Mouse (Mus musculus): ENCODE measurements at regions not wholly inside any gene's neighbourhood (a gene's known extent, or its start where the extent isn't known, plus 50 kb on each side); places are given as distances from the start of the nearest gene placed in this dataset.

- H3K27ac ChIP-seq (ENCODE audit: insufficient read depth, low read depth, low read length) = no peak overlapping the region
- TF ChIP-seq POLR2A (IDR thresholded peaks at IDR 0.05; ENCODE audit: low read depth, low read length) (no peak), CTCF (conservative IDR thresholded peaks at IDR 0.05; ENCODE audit: insufficient read depth, insufficient read length, low read depth, low read length) (no peak)
- H3K4me3 ChIP-seq (ENCODE audit: insufficient read depth, low read depth, low read length) = no peak overlapping the region
- H3K36me3 ChIP-seq (ENCODE audit: control insufficient read depth, insufficient read depth, low read length) = no peaks in the 10 kb centered on the region
- H3K27me3 ChIP-seq (replicated peaks; ENCODE audit: control insufficient read depth, insufficient read depth, low read length) = no peaks in the 10 kb centered on the region
- DNase-seq = no peak
- no peaks in the 10 kb centered on the region for H3K4me1 ChIP-seq (ENCODE audit: control insufficient read depth, insufficient read depth, low read length)
These were observed 1020.1 kb upstream of the Slc10a2 start for GRCm38 (mm10) chr8:6125265-6125664.

DNA sequence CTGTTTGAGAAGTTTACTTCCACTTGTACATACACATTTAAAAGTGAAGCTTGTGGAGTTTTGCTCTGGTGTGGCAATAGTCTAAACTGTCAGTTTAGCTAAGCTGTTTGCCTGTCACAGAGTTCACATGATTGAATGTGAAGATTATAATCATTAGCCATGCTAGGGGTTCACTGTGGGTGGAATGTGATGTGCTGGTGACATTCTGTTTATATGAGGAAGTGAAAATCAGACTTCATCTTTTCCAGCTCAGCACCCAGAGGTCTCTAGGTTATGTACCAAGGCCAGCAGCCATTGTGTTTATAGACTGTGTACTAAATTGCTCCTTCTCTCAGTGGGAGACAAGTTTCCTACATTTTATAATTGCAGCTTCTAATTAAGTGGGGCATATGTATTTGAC is 1014.4 kb upstream of the Slc10a2 start:
- no peak for TF ChIP-seq POLR2A (IDR thresholded peaks at IDR 0.05; ENCODE audit: low read depth, low read length)
- TF ChIP-seq CTCF (conservative IDR thresholded peaks at IDR 0.05; ENCODE audit: insufficient read depth, insufficient read length, low read depth, low read length) = no peak
- Histone ChIP-seq H3K27ac (ENCODE audit: insufficient read depth, low read depth, low read length) (no peak overlapping the region), H3K36me3 (ENCODE audit: control insufficient read depth, insufficient read depth, low read length) (no peaks in the 10 kb centered on the region), H3K4me3 (ENCODE audit: insufficient read depth, low read depth, low read length) (no peak overlapping the region), H3K27me3 (replicated peaks; ENCODE audit: control insufficient read depth, insufficient read depth, low read length) (no peaks in the 10 kb centered on the region), H3K4me1 (ENCODE audit: control insufficient read depth, insufficient read depth, low read length) (no peaks in the 10 kb centered on the region)
- DNase-seq = no peak

- no peaks in the 10 kb centered on the region for H3K4me1 ChIP-seq (ENCODE audit: control insufficient read depth, insufficient read depth, low read length)
- WGBS = 69% methylated on average over 2 of the region's 2 CpGs
- TF ChIP-seq CTCF (conservative IDR thresholded peaks at IDR 0.05; ENCODE audit: insufficient read depth, insufficient read length, low read depth, low read length) = no peak
- no peak for TF ChIP-seq POLR2A (IDR thresholded peaks at IDR 0.05; ENCODE audit: low read depth, low read length)
- no peak for DNase-seq
- H3K36me3 ChIP-seq (ENCODE audit: control insufficient read depth, insufficient read depth, low read length) = no peaks in the 10 kb centered on the region
- no peak overlapping the region for H3K4me3 ChIP-seq (ENCODE audit: insufficient read depth, low read depth, low read length)
- no peaks in the 10 kb centered on the region for H3K27me3 ChIP-seq (replicated peaks; ENCODE audit: control insufficient read depth, insufficient read depth, low read length)
- H3K27ac ChIP-seq (ENCODE audit: insufficient read depth, low read depth, low read length) = no peak overlapping the region
These were observed 1006.2 kb upstream of the Slc10a2 start for GRCm38 (mm10) chr8:6111351-6111750.

DNA sequence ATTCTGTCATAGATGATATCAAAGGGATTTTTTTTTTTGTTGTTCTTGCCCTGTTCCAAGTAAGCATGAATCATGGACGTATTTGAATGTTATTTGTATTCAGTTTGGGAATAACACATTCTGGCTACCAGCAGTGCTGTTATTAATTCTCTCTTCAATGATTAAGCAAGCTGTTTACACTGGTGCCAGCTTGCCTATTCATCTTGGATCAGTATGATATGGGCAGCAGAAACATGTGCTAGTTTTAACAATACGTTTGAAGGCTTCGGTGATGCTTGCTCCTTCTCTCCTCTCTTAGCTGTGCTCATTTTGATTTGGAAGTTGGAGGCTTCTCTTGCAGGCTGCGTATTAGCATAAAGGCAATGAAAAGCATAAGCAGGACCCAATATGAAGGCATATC is 984.9 kb upstream of the Slc10a2 start:
- Histone ChIP-seq H3K27me3 (replicated peaks; ENCODE audit: control insufficient read depth, insufficient read depth, low read length) (no peaks in the 10 kb centered on the region), H3K27ac (ENCODE audit: insufficient read depth, low read depth, low read length) (no peak overlapping the region), H3K4me1 (ENCODE audit: control insufficient read depth, insufficient read depth, low read length) (no peaks in the 10 kb centered on the region), H3K4me3 (ENCODE audit: insufficient read depth, low read depth, low read length) (no peak overlapping the region), H3K36me3 (ENCODE audit: control insufficient read depth, insufficient read depth, low read length) (no peaks in the 10 kb centered on the region)
- 90% methylated on average over 4 of the region's 4 CpGs for WGBS
- no peak for DNase-seq
- no peak for TF ChIP-seq POLR2A (IDR thresholded peaks at IDR 0.05; ENCODE audit: low read depth, low read length)
- no peak for TF ChIP-seq CTCF (conservative IDR thresholded peaks at IDR 0.05; ENCODE audit: insufficient read depth, insufficient read length, low read depth, low read length)

DNA sequence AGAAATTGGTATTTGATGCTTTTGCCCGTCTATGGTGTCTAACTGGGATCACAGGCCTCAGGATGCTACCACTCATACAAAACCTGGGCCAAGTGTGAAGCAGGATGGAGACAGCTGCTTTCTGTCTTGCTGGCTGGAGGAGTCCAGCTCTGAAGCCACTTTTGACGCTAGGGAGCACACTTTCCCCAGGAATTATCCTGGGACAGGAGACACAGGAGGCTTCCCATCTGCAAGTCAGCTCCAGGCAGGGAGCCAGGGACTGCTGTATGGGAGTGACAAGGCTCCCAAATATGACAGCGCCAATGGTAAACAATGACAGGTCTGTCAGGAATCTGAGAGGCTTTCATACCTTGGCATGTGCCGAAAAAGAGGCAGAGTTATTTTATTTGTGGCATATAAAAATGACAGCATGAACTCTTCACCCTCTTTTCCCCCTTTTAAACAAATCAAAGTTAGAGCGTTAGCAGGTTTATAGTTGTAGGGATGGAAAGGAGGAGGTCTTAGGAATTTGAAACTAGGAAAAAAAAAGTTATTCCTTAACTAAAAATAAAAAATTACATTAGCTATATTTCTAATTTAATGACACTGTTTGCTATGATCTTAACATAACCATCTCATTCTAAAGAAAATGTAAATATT is 938.9 kb upstream of the Slc10a2 start:
- no peaks in the 10 kb centered on the region for H3K4me1 ChIP-seq (ENCODE audit: control insufficient read depth, insufficient read depth, low read length)
- WGBS = 31% methylated on average over 5 of the region's 5 CpGs
- no peak overlapping the region for H3K4me3 ChIP-seq (ENCODE audit: insufficient read depth, low read depth, low read length)
- peak; percentile 22; the same call in 1 of the 2 replicates for TF ChIP-seq CTCF (conservative IDR thresholded peaks at IDR 0.05; ENCODE audit: insufficient read depth, insufficient read length, low read depth, low read length)
- no peak for TF ChIP-seq POLR2A (IDR thresholded peaks at IDR 0.05; ENCODE audit: low read depth, low read length)
- no peaks in the 10 kb centered on the region for H3K27me3 ChIP-seq (replicated peaks; ENCODE audit: control insufficient read depth, insufficient read depth, low read length)
- H3K36me3 ChIP-seq (ENCODE audit: control insufficient read depth, insufficient read depth, low read length) = no peaks in the 10 kb centered on the region
- peak; percentile 2 for DNase-seq
- no peak overlapping the region for H3K27ac ChIP-seq (ENCODE audit: insufficient read depth, low read depth, low read length)

DNA sequence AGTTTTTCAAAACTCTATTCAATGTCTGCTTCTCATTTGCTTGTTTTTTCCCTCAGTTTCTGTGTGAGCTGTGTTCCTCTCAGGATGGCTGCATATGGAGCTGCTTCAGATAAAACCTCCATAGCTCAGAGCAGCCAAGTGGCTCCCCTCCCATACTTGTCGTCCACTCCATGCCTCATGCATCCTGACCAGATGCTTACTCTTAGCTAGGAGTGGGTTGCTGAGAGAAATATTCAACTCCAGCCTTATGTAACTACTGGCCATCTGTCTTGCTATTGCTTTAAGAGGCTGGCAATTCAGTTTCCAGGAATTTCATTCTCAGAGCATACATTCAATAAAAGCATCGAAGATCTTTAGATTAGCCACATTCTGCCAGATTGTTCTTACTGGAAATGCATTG is 907.1 kb upstream of the Slc10a2 start:
- Histone ChIP-seq H3K4me1 (ENCODE audit: control insufficient read depth, insufficient read depth, low read length) (no peaks in the 10 kb centered on the region), H3K36me3 (ENCODE audit: control insufficient read depth, insufficient read depth, low read length) (no peaks in the 10 kb centered on the region), H3K4me3 (ENCODE audit: insufficient read depth, low read depth, low read length) (no peak overlapping the region), H3K27ac (ENCODE audit: insufficient read depth, low read depth, low read length) (no peak overlapping the region), H3K27me3 (replicated peaks; ENCODE audit: control insufficient read depth, insufficient read depth, low read length) (no peaks in the 10 kb centered on the region)
- no peak for DNase-seq
- 66% methylated on average over 2 of the region's 2 CpGs for WGBS
- no peak for TF ChIP-seq POLR2A (IDR thresholded peaks at IDR 0.05; ENCODE audit: low read depth, low read length)
- no peak for TF ChIP-seq CTCF (conservative IDR thresholded peaks at IDR 0.05; ENCODE audit: insufficient read depth, insufficient read length, low read depth, low read length)

DNA sequence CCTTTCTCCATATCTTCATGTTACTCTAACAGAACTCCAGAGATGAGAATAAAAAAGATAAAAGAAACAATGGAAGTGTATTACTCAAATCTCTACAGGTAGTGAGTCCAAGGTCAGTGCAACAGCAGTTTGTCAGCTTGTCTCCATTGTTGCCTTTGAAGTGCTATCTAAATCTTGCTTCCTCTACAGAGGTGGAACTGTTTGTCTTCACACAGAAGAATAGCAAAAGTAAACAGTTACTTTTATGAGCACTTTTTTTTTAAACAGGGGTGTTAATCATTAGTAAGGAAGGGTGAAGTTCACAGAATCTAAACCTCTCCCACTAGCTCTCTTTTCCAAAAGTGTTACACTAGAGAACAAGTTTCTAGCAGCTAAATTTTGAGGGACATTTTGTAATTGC is 906.0 kb upstream of the Slc10a2 start:
- H3K36me3 ChIP-seq (ENCODE audit: control insufficient read depth, insufficient read depth, low read length) = no peaks in the 10 kb centered on the region
- H3K4me1 ChIP-seq (ENCODE audit: control insufficient read depth, insufficient read depth, low read length) = no peaks in the 10 kb centered on the region
- no peak overlapping the region for H3K4me3 ChIP-seq (ENCODE audit: insufficient read depth, low read depth, low read length)
- H3K27me3 ChIP-seq (replicated peaks; ENCODE audit: control insufficient read depth, insufficient read depth, low read length) = no peaks in the 10 kb centered on the region
- TF ChIP-seq CTCF (conservative IDR thresholded peaks at IDR 0.05; ENCODE audit: insufficient read depth, insufficient read length, low read depth, low read length) = no peak
- no peak for TF ChIP-seq POLR2A (IDR thresholded peaks at IDR 0.05; ENCODE audit: low read depth, low read length)
- peak; percentile 20 for DNase-seq
- H3K27ac ChIP-seq (ENCODE audit: insufficient read depth, low read depth, low read length) = no peak overlapping the region

All from kidney, adult 2 months (tissue).